Mouse (Mus musculus) gastrocnemius, postnatal 36 days (tissue): ENCODE measurements at regions not wholly inside any gene's neighbourhood (a gene's known extent, or its start where the extent isn't known, plus 50 kb on each side); places are given as distances from the start of the nearest gene placed in this dataset.

Experiments
- DNase-seq, 2 experiments: peaks; one replicate each; pipeline ENCODE4 v3.0.0; 2022
- intact Hi-C: fragments of 180-260 bp; cut with DNase I; formaldehyde crosslinking; loops from one replicate; pipeline ENCODE4 v1.15.1; 2025

GRCm38 (mm10) chr2:47926620-47927019, 887.3 kb upstream of the Acvr2a start:
- intact Hi-C loops, result no loop called here
- no peak for DNase-seq

- no peak for DNase-seq
- intact Hi-C loops, result loop anchor here (5.0 kb wide), 1 partner anchor 942 kb away; no protein-coding TSS in a partner anchor
Measured at GRCm38 (mm10) chr2:47945061-47945460, 868.8 kb upstream of the Acvr2a start.

GRCm38 (mm10) chr2:47991132-47991531, 822.8 kb upstream of the Acvr2a start:
- intact Hi-C loops, result no loop called here
- DNase-seq, result no peak

GRCm38 (mm10) chr2:47994185-47994584, 819.7 kb upstream of the Acvr2a start:
- intact Hi-C loops, result no loop called here
- no peak for DNase-seq

GRCm38 (mm10) chr2:48001230-48001629, 812.7 kb upstream of the Acvr2a start:
- DNase-seq, result no peak
- intact Hi-C loops, result loop anchor here (5.0 kb wide), 2 partner anchors 816 to 886 kb away; no protein-coding TSS in a partner anchor

- intact Hi-C loops, result loop anchor here (5.0 kb wide), 2 partner anchors 815 to 885 kb away; no protein-coding TSS in a partner anchor
- DNase-seq, result peak in 1 of 2 experiments; percentile 5
Measured at GRCm38 (mm10) chr2:48001800-48002507, 812.0 kb upstream of the Acvr2a start.

GRCm38 (mm10) chr2:48010308-48010707, 803.6 kb upstream of the Acvr2a start:
- DNase-seq, result no peak
- intact Hi-C loops, result no loop called here

GRCm38 (mm10) chr2:48027559-48027958, 786.4 kb upstream of the Acvr2a start:
- intact Hi-C loops, result no loop called here
- DNase-seq, result no peak

GRCm38 (mm10) chr2:48061375-48061774, 752.5 kb upstream of the Acvr2a start:
- intact Hi-C loops, result no loop called here
- no peak for DNase-seq

GRCm38 (mm10) chr2:48063436-48063835, 750.5 kb upstream of the Acvr2a start:
- DNase-seq, result no peak
- intact Hi-C loops, result no loop called here

GRCm38 (mm10) chr2:48065162-48065561, 748.7 kb upstream of the Acvr2a start:
- DNase-seq, result no peak

GRCm38 (mm10) chr2:48082120-48082799, 731.6 kb upstream of the Acvr2a start:
- intact Hi-C loops, result no loop called here
- DNase-seq, result no peak

More at GRCm38 (mm10) chr2:48065162-48065561, 748.7 kb upstream of the Acvr2a start:
- intact Hi-C loops, result no loop called here

- intact Hi-C loops, result no loop called here
- DNase-seq, result no peak
Measured at GRCm38 (mm10) chr2:48098287-48098686, 715.6 kb upstream of the Acvr2a start.

- no peak for DNase-seq
- intact Hi-C loops, result no loop called here
Measured at GRCm38 (mm10) chr2:48098931-48099531, 714.9 kb upstream of the Acvr2a start.

- intact Hi-C loops, result no loop called here
Measured at GRCm38 (mm10) chr2:48123662-48124061, 690.2 kb upstream of the Acvr2a start.

GRCm38 (mm10) chr2:48138051-48138611, 675.8 kb upstream of the Acvr2a start:
- intact Hi-C loops, result no loop called here
- DNase-seq, result no peak

More at GRCm38 (mm10) chr2:48123662-48124061, 690.2 kb upstream of the Acvr2a start:
- DNase-seq, result no peak

- no peak for DNase-seq
- intact Hi-C loops, result no loop called here
Measured at GRCm38 (mm10) chr2:48141281-48141680, 672.6 kb upstream of the Acvr2a start.

- DNase-seq, result no peak
- intact Hi-C loops, result no loop called here
Measured at GRCm38 (mm10) chr2:48154706-48155105, 659.2 kb upstream of the Acvr2a start.

GRCm38 (mm10) chr2:48172626-48173025, 641.3 kb upstream of the Acvr2a start:
- intact Hi-C loops, result no loop called here

GRCm38 (mm10) chr2:48186161-48186560, 627.7 kb upstream of the Acvr2a start:
- no peak for DNase-seq
- intact Hi-C loops, result no loop called here

More at GRCm38 (mm10) chr2:48172626-48173025, 641.3 kb upstream of the Acvr2a start:
- no peak for DNase-seq

GRCm38 (mm10) chr2:48186609-48187008, 627.3 kb upstream of the Acvr2a start:
- intact Hi-C loops, result no loop called here
- DNase-seq, result peak; percentile 27 to 49
